Mouse (Mus musculus) gonadal fat pad, adult 2 months (tissue): Measurements from ENCODE around the gene Hdac2. TPM values are rescaled to one million over a fixed set of nuclear protein-coding genes. Genes with fewer than 3 reads are reported as not detected.

Source experiments
- DNase-seq: peaks from one replicate; pipeline ENCODE4 v3.0.0-alpha.2; 2012; ENCODE audit warnings: low read depth
- polyA plus RNA-seq: library from polyadenylated mRNA; depleted of rRNA; stranded (reverse); fragments of >200 nt; gene quantifications from 2 replicates; pipeline ENCODE4 v1.2.3, GENCODE M21; 2012; rRNA removed

Hdac2 gene
- polyA plus RNA-seq, result 12.0 and 16.0 TPM in 2 replicates

DNA sequence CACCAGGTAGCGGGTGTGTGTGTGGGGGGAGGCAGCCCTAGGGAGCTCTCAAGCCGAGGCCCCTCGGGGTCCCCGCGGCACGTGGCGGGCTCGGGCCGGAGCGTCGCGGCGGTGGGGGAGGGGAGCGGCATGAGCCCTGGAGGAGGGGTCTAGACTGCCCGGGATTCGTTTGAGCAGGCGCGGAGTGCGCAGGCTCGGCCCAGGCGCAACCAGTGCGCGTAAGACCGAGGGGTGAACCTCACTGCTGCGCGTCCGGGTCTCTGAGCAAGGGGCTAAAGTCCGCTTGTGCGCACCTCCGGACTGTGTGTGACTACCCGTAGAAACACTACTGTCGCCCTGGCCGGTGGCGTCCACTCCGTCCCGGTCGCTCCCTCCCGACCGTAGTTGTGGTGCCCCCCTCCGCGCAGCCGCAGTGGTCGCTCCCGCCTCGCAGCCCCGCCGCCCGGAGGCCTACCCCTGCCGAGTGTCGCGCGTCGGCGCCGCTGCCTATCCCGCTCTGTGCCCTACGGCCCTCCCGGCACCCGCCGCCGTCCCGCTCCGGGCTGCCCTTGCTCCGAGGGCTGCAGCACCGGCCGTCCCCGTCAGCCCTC, at the start of gene Hdac2:
Gene Hdac2 (plus strand): TSS at position 459 of the 590 bp plus-strand sequence.
- no peak for DNase-seq

DNA sequence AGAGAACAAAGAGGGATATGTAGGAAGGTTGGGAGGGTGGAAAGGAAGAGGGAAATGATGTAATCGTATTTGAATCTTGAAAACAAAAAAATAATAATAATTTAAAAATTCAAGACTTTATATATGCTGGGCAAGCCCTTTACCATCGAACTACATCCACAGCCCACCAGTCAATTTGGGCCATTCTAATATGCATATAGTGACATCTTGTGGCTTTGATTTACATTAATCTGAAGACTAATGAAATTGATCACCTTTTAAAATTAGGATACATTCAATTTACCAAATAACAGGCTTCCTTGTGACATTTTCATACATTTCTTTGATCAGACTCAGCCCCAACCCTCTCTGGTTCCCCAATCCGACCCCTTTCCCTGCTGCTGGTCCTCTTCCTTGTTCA, 46.1 kb upstream of the Hdac2 start:
- no peak for DNase-seq

DNA sequence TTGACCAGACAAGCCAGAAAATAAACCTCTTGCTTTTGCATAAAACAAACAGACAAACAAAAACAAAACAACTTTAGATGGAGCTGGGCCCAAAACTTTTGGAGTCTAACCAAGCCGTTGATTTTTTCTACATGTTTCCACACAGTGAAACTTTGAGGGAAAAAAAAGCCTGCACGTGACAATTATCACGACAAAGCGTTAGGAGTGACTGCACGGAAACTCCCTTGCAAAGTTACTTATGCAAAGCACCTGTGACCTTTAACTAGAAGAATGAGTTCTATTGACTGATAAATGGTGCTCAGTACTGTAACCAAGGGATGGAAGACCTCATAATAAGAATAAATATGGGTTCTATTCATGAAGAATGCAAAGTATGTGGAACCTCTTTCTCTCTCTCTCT, 38.5 kb upstream of the Hdac2 start:
- DNase-seq, result no peak

DNA sequence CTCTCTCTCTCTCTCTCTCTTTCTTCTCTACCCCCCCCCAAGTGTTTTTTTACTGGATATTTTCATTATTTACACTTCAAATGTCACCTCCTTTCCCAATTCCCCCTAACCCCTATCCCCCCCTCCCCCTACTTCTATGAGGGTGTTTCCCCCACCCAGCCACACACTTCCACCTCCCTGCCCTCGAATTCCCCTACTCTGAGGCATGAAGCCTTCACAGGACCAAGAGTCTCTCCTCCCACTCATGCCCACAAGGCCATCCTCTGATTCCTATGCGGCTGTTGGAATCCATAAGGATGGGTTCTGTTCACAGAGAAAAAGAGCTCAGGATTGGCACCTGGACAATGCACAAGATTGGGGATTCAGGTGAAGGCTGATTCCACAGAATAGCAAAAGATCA, 38.1 kb upstream of the Hdac2 start:
- DNase-seq, result no peak

DNA sequence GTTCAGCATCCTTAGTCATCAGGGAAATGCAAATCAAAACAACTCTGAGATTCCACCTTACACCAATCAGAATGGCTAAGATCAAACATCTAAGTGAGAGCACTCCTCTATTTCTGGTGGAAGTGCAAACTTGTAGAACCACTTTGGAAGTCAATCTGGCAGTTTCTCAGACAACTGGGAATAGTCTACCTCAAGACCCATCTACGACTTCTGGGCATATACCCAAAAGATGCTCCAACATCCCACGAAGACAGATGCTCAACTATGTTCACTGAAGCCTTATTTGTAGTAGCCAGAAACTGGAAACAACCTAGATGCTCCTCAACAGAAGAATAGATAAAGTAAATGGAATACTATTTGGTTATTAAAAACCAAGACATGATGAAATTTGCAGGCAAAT, 22.6 kb upstream of the Hdac2 start:
- DNase-seq, result no peak

DNA sequence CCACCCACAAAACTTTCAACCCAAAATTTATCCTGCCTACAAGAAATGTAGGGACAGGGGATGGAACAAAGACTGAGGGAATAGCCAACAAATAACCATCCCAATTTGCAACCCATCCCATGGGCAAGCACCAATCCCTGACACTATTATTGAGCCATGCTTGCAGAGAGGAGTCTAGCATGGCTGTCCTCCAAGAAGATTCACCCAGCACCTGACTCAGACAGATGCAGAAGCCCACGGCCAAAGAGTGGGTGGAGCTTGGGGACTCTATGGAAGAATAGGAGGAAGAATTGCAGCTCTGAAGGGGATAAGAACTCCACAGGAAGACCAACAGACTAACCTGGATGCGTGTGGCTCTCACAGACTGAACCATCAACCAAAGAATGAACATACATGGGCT, 21.7 kb upstream of the Hdac2 start:
- DNase-seq, result no peak

DNA sequence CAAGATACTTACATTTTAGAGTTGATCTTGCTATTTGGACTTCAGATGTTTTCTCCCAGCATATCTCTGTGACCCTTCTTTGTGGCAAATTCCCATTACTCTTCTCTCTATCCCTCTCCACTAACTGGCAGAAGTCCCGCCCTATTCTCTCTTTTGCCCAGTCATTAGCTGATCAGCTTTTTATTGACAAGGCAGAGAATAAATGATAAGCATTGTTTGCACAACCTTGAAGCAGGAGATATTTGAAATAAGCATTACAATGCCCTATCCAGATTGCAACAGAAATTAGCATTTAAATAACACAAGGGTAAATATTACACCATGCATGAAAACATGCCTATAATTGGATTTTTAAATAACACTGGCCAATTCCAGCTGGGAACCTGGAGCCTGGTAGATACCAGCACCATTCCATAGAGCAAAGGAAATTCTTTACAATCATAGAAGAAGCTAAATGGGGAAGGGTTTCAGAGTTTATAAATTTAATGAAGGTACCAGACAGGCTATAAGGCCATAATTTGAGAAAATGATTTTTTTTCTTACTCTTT, 14.7 kb upstream of the Hdac2 start:
- DNase-seq, result no peak

DNA sequence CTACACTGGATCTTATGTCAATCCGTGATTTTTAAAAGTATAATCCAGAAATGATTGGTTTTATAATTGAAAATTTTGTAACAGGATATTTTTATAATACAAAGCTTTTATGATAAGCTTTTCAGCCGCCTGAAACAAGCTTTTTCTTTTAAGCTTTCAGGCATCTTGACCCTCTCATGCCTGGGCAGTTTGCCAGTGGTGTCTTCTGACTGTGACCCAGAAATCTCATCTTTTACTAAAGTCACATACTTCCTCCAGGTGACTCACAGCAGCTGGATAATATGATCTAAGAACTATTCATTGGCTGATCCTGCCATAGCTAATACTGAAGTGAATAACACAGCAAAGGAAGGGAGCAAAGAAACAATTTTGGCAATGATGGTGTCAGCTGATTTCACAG, 9.9 kb upstream of the Hdac2 start:
- DNase-seq, result no peak

DNA sequence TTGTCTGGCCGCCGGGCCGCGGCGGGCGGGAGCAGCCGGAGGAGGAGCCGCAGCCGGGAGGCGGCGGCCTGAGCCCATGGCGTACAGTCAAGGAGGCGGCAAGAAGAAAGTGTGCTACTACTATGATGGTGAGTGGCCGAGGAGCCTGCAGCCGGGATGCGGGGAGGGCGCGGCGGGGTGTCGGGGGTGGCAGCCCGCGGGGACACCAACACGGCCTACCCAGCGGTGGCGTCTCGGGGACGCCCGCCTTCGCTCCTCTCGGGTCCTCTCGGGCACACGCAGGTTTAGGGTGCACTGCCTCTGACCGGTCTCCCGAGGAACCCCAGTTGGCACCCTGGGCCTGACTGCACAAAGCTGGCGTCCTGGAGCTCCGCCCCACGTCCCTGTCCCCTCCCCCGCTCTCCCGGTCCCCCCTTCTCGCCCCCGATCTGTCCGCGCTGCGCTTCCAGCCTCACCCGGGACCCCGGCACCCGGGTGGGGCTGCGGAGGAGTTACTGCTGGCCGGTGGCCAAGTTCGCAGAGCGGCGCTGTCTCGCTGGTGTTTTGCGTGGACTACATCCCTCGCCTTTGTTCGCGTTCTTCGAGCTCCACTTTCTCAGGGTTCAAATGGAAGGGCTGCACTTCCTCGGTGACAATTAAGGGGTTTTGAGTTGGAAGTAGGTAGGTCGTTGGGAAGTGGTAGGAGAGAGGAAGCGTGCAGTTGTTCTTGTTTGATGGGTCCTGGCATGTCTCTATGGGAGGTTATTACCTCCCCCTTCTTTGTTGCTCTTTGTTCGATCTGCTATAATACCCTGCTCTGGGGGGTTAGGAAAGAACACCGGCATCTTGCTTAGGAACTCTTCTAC, 554 bp downstream of the Hdac2 start:
- DNase-seq, result no peak

DNA sequence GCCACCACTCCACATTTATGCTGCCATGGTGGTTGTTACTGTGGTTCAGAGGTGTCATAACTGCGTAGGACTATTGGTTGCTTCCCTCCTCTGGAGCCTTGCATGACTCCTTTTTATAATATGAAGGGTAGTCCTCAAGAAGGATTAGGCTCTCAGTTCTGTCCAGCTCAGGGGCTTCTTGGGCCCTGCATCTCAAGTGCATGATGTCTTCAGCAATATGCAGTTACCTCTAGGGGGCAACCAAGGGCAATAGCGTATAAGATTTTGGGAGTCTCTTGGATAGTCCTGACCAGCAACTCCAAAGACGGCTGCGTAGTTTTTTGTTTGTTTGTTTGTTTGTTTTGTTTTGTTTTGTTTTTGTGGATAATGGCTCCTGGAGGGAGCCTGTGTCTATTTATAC, 7.5 kb downstream of the Hdac2 start:
- no peak for DNase-seq

DNA sequence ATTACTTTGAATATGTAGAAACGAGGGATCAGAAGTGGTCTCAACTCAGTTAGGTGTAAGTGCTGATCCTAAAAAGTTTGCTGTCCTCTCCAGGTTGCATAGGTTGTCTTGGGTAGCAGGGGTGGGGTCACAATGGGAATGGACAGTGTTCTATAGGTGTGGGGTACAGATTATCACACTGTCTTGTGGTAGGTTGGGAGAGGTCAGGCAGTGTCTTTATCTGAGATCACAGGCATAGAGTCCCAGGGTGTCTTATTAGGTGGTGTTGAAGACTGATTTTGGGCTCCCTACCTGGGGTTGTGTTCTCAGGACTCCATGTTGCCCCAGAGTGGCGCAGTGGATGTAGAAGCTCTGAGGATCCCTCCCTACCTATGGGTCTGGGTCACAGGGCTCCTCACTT, 17.8 kb downstream of the Hdac2 start:
- no peak for DNase-seq

DNA sequence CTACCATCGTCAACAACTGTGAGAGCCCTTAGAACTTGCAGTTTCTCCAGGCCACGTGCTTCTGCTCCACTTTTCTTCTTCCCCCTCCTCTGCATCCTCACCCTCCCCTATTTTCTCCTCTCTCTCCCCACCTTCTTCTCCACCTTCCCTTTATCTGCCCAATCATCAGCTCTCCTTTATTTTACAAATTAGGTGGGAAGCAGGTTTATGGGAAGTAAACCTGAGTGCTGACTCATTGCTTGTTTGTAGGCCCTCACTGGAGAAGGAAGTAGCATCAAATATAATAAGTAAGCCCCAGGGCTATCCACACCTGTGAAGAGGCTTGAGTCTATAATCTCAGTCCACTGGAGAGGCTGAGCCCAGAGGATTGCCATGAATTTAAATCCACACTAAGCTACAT, 26.5 kb downstream of the Hdac2 start:
- no peak for DNase-seq

DNA sequence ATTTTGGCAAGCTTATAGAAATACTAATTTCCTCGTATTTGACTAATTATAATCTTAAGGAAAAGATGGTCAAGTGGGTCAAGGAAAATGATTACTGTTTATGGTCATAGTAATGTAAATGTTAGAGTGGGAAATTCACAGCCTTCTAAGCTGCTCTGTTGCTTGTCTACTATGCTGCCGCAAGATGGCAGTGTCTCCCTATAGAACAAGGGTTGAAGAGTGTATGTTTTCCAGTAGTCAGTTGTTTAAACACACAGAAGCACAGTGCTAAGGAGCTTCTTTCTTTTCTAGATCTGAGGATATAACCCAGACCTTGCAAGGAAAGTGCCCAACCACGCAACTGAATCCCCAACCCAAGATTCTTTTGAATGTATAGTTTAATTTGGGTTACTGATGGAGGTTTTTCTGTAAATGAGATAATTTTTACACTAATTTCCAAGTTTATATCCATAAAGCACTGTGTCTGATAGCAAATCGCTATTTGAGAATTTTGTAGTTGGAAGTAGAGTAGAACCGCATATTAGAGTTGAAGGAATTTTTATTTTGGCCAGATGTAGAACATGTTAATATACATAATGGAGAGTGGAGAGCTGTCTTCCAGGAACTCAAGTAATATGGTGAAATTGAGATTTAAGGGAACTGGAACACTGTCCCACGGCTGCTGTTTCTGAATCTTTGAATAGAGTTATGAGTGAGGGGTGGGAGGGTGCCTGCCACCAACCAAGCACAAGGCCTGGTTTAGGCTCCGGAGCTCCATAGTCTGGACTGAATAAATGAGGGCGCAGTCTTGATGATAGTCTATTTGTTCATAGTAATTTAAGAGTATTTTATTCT, 40.1 kb downstream of the Hdac2 start:
- no peak for DNase-seq

DNA sequence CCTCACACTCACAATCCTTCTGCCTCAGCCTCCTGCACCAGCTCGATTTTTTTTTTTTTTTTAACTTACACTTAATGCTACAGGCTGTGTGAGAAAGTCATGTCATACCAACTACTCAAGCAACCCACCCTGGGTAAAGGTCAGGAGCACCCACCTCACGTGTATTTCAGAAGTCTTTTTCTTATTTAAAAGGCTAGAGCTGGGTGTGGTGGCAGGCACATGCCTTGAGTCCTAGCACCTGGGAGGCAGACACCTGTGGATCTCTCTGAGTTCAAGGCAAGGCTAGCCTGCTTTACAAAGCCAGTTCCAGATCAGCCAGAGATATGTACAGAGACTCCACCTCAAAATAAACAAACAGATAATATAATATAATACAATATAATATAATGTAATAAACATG, 41.4 kb downstream of the Hdac2 start:
- no peak for DNase-seq

DNA sequence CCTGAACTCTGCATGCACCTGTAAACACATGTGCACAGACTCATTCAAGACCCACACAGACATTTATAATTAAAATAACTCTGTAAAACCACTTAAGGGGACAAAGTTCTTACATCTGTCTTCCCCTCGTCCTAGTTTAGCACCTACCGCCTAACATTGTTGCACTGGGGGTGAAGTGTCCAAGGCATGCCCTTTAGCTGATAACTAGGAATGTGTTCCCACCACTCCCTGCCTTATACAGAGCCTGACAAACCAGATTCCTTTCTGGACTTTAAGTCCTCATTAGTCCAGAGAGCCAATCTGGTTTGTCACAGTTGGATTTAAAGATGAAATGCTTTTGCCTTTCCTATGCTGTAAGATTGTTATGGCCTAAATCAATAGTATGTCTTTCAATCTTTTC, 41.9 kb downstream of the Hdac2 start:
- no peak for DNase-seq

DNA sequence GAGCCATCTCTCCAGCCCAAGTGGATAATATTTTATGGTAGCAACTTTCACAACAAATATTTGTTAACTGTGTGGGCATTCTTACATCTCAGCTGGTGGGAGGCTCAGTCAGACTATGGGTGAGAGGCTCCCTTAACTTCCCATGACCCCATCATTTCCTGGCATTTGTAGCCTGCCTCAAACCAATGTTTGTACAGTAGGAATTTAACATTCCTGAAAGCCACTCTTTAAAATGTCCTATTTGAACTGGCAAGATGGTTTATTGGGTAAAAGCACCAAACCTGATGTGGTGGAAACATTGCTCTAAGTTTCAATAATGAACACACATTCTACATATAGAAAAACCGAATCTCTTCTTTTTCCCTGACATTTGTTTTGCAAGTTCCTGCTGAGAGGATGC, 50.0 kb downstream of the Hdac2 start:
- no peak for DNase-seq

DNA sequence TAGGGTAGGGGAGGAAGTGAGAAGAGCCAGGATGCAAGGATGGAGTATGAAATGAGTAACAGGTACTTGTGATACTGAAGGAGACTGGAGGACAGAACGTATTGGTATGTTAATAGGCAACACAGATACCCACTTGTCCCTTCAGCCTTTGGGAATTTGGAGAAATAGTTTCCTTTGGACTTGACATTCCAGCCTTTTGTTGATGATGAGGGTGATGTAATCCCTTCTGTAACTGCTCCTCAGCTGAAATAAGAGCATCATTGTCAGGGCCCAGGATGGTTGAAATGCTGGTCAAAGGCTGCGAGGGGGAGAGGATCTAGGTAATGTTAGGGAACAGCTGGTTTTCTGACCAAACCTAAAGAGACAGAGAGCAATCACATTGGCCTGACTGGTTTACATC, 54.3 kb downstream of the Hdac2 start:
- DNase-seq, result no peak

DNA sequence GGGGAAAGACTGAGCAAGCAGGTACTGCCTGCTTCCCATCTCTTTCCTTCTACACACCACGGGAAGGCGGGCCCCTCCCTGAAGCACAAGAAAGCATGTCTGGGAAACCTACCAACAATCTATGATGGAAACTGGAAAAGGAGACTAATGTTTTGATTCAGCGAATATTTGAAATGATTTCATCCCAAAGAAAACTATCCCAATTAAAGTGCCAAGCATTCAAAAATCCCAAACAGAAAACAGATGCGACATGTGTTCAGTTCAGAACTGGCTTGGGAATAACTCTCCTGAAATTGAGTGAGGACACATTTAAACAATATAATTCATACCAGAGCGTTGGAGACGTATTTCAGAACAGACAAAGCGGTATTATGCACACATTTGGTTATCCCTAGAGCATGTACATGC, 60.8 kb downstream of the Hdac2 start:
- DNase-seq, result no peak

DNA sequence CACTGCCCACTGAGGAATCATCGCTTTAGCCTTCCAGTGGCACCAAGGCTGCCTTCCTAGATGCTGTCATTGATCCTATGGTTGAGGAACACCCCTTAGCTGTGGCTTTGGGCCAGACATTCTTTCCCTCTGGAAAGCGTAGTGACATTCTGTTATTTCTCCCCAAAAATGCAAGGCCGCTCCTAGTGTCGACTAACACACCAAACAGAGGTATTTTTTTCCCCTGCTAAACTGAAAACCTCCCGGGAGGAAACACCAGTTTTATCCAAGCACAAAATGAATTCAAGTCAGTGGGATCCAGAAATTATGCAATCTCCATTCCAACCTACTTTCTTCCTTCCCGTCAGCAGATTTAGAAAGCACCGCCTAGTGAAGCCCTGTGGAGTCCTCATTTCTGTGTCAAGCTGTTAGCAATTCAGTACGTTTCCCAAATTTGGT, 73.3 kb downstream of the Hdac2 start:
- no peak for DNase-seq
